Mouse (Mus musculus) layer of hippocampus, postnatal 25 days (tissue): ENCODE measurements at regions not wholly inside any gene's neighbourhood (a gene's known extent, or its start where the extent isn't known, plus 50 kb on each side); places are given as distances from the start of the nearest gene placed in this dataset.
A peak's percentile ranks its signal among the peaks of the same experiment; 100 is the strongest.

Source experiments
- DNase-seq, 2 experiments: peaks; one replicate each; pipeline ENCODE4 v3.0.0; 2022; ENCODE audit warnings: mixed read lengths in 2 of 2, low spot score in 1 of 2; ENCODE audit errors: extremely low spot score in 1 of 2

GRCm38 (mm10) chr8:126667086-126667720, 73.4 kb upstream of the Irf2bp2 start:
- DNase-seq, result peak in 1 of 2 experiments; percentile 33

GRCm38 (mm10) chr8:126666327-126667085, 72.7 kb upstream of the Irf2bp2 start:
- DNase-seq, result peak; percentile 98 to 99

GRCm38 (mm10) chr8:126665581-126666241, 71.9 kb upstream of the Irf2bp2 start:
- peak; percentile 48 to 51 for DNase-seq

GRCm38 (mm10) chr8:126664891-126665290, 71.1 kb upstream of the Irf2bp2 start:
- no peak for DNase-seq

GRCm38 (mm10) chr8:126662797-126663784, 69.3 kb upstream of the Irf2bp2 start:
- DNase-seq, result no peak

GRCm38 (mm10) chr8:126662151-126662550, 68.4 kb upstream of the Irf2bp2 start:
- DNase-seq, result no peak

- DNase-seq, result no peak
These were observed 67.8 kb upstream of the Irf2bp2 start for GRCm38 (mm10) chr8:126661511-126662142.

- DNase-seq, result no peak
These were observed 67.0 kb upstream of the Irf2bp2 start for GRCm38 (mm10) chr8:126660658-126661316.

- DNase-seq, result no peak
These were observed 66.2 kb upstream of the Irf2bp2 start for GRCm38 (mm10) chr8:126659691-126660657.

GRCm38 (mm10) chr8:126657546-126657945, 63.8 kb upstream of the Irf2bp2 start:
- DNase-seq, result no peak

- DNase-seq, result no peak
These were observed 62.9 kb upstream of the Irf2bp2 start for GRCm38 (mm10) chr8:126656554-126657260.

GRCm38 (mm10) chr8:126655565-126655964, 61.8 kb upstream of the Irf2bp2 start:
- no peak for DNase-seq

- DNase-seq, result no peak
These were observed 60.6 kb upstream of the Irf2bp2 start for GRCm38 (mm10) chr8:126654353-126654752.

- DNase-seq, result no peak
These were observed 58.4 kb upstream of the Irf2bp2 start for GRCm38 (mm10) chr8:126652151-126652550.

GRCm38 (mm10) chr8:126650945-126651344, 57.2 kb upstream of the Irf2bp2 start:
- DNase-seq, result no peak

GRCm38 (mm10) chr8:126649305-126649704, 55.5 kb upstream of the Irf2bp2 start:
- DNase-seq, result no peak

- DNase-seq, result no peak
These were observed 53.6 kb upstream of the Irf2bp2 start for GRCm38 (mm10) chr8:126647350-126647749.
